Mouse (Mus musculus): ENCODE data around the gene Dapp1.

- TF ChIP-seq CTCF (IDR thresholded peaks at IDR 0.05; ENCODE audit: low read depth), result no peak
- no peak for TF ChIP-seq EP300 (optimal IDR thresholded peaks at IDR 0.05)
Measured at GRCm38 (mm10) chr3:138000724-138001069, 19.4 kb upstream of the Dapp1 start.

Measured in stomach, postnatal 0 days (tissue).